In genomic region chr1:84302788-84303187, GRCm38 (mm10) we compare ENCODE assay signal across 11 mouse cellular contexts.
DNase-seq lines count a peak whose midpoint lies in the region; TF ChIP-seq lines count a peak whose summit lies in the region.
"Had no signal": no experiment of that assay in that cellular context is flagged by ENCODE, and none has a peak within 500 bp of the region (broad histone marks: within the 10 kb centered on the region; RNA-seq: fewer than 3 reads in every experiment).

No protein-coding gene starts in this region.

- H3K4me1 ChIP-seq in lung, adult 2 months (ENCODE audit: control insufficient read depth, insufficient read depth, low read length), result peaks cover 5% of the 10 kb centered on the region
- H3K4me1 ChIP-seq: midbrain, embryonic 12.5 days had no signal

- no peak overlapping the region for H3K4me3 ChIP-seq in lung, adult 2 months (replicated peaks; ENCODE audit: extremely low read depth, low read depth, low read length)
- H3K4me3 ChIP-seq: midbrain, embryonic 12.5 days had no signal

- peak; percentile 11 to 31 for DNase-seq in cerebellum, postnatal 10 days
- DNase-seq in cerebellum, postnatal 14 days, result no peak
- DNase-seq in lung, adult 18-20 months, result peak; percentile 31 to 58
- no peak for DNase-seq in lung, adult 2 months
- peak; percentile 36 for DNase-seq in lung, postnatal 10 days
- DNase-seq in left cerebral cortex, postnatal 36 days (ENCODE audit: low spot score in 2 of 2), result no peak
- no peak for DNase-seq in layer of hippocampus, adult 18-20 months (ENCODE audit: low spot score in 2 of 2)
- no peak for DNase-seq in cerebellum, adult 9-11 months
- DNase-seq: cerebellum, postnatal 36 days; kidney, adult 18-20 months had no signal

- intact Hi-C loops in left cerebral cortex, postnatal 36 days (cut with DNase I), result no loop called here

- WGBS in lung, adult 2 months, result 38% methylated on average over 3 of the region's 3 CpGs

- TF ChIP-seq POLR2A in lung, adult 2 months (IDR thresholded peaks at IDR 0.05; ENCODE audit: borderline replicate concordance, extremely low read depth, low read depth, low read length), result no peak

- no peak for TF ChIP-seq CTCF in lung, adult 2 months (IDR thresholded peaks at IDR 0.05; ENCODE audit: insufficient read depth, low read length)

Comparison
In these comparisons a context has a peak if more than half of its experiments do, and no peak if none do; other contexts are left out.
1. DNase-seq: peak in cerebellum, postnatal 10 days (2 of 2), lung, adult 18-20 months (2 of 2) and lung, postnatal 10 days (single experiment); none in cerebellum, postnatal 14 days (0 of 2), lung, adult 2 months (single experiment), left cerebral cortex, postnatal 36 days (0 of 2), layer of hippocampus, adult 18-20 months (0 of 2) and cerebellum, adult 9-11 months (single experiment).